18 mouse cellular contexts compared by ENCODE assay signal in the genomic region with DNA sequence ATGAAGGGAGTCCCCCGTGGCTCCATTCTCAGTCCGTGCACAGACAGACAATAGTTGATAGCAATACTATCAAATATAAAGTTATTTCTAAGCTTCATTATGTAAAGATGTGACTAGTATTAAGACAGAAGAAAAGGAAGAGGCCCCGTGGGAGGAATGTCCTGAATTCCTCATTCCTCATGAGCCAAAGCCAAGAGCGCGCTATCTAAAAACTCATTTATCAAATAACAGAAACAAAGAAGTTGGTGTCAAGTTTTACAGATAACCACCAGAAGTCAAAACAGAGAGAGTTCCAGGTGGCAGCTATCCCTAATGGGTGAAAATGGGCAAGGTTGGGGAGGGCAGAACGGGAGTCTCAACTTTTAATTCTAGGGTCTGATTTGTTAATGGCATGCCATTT.
"Had no signal": no experiment of that assay in that cellular context is flagged by ENCODE, and none has a peak within 500 bp of the region (broad histone marks: within the 10 kb centered on the region; RNA-seq: fewer than 3 reads in every experiment).

No protein-coding gene starts in this region.

- H3K4me1 ChIP-seq: midbrain, embryonic 12.5 days had no signal

- H3K4me3 ChIP-seq: lung, embryonic 15.5 days; midbrain, embryonic 10.5 days; midbrain, embryonic 12.5 days; myocyte; neural tube, embryonic 13.5 days; neural tube, embryonic 15.5 days had no signal

- DNase-seq: lung, adult 18-20 months; lung, postnatal 4 days; midbrain, embryonic 14.5 days; retina, postnatal 1 day; right cerebral cortex, adult 18-20 months; right cerebral cortex, postnatal 25 days; right cerebral cortex, postnatal 4 days; spleen, adult 18-20 months; thymus, adult 18-20 months; thymus, postnatal 14 days; thymus, postnatal 36 days had no signal

- H3K27me3 ChIP-seq: lung, embryonic 15.5 days; midbrain, embryonic 12.5 days; neural tube, embryonic 13.5 days; neural tube, embryonic 15.5 days had no signal

- ATAC-seq: lung, postnatal 0 days had no signal

- H3K36me3 ChIP-seq: lung, embryonic 15.5 days; midbrain, embryonic 10.5 days; midbrain, embryonic 12.5 days; neural tube, embryonic 13.5 days; neural tube, embryonic 15.5 days had no signal

- H3K4me2 ChIP-seq: lung, embryonic 15.5 days; midbrain, embryonic 12.5 days; neural tube, embryonic 13.5 days; neural tube, embryonic 15.5 days had no signal

- H3K27ac ChIP-seq: lung, embryonic 15.5 days; midbrain, embryonic 10.5 days; midbrain, embryonic 12.5 days; neural tube, embryonic 13.5 days; neural tube, embryonic 15.5 days had no signal

- H3K9ac ChIP-seq: lung, embryonic 15.5 days; midbrain, embryonic 12.5 days; neural tube, embryonic 13.5 days; neural tube, embryonic 15.5 days had no signal

- H3K9me3 ChIP-seq: lung, embryonic 15.5 days; midbrain, embryonic 10.5 days; midbrain, embryonic 12.5 days; neural tube, embryonic 13.5 days; neural tube, embryonic 15.5 days had no signal
